Mouse (Mus musculus) testis, adult 2 months (tissue): ENCODE results near the gene Rtp2.

Source experiments
- CTCF ChIP-seq: fragments of 200-500 bp; IDR thresholded peaks from 2 replicates; pipeline ENCODE4 v1.5.1; 2012; ENCODE audit warnings: low read depth, mild to moderate bottlenecking, inconsistent platforms, low read length, moderate library complexity; ENCODE audit not compliant: control insufficient read depth, insufficient read depth, insufficient replicate concordance
- POLR2A ChIP-seq: fragments of 200-500 bp; IDR thresholded peaks from 2 replicates; pipeline ENCODE4 v1.6.1; 2012; ENCODE audit warnings: low read depth, mild to moderate bottlenecking, inconsistent platforms, low read length, moderate library complexity; ENCODE audit not compliant: control insufficient read depth

GRCm38 (mm10) chr16:23958938-23959337 lies 26.7 kb upstream of the Rtp2 start:
- TF ChIP-seq POLR2A: no peak
- TF ChIP-seq CTCF: no peak
